Mouse (Mus musculus) layer of hippocampus, adult 8-10 months (tissue): ENCODE results near the gene Nxph3. TPM values are rescaled to one million over a fixed set of nuclear protein-coding genes. Genes with fewer than 3 reads are reported as not detected.

ENCODE experiments used
- DNase-seq, 2 experiments: peaks; one replicate each; pipeline ENCODE4 v3.0.0; 2022; ENCODE audit warnings: low spot score in 2 of 2
- total RNA-seq, 4 experiments: library from RNA; stranded (reverse); gene quantifications; 2 replicates each; pipeline ENCODE4 v1.2.4; 2022

The Nxph3 gene
- 10 to 100 TPM; 22.2 to 26.3 (median 25.1) TPM for total RNA-seq

DNA sequence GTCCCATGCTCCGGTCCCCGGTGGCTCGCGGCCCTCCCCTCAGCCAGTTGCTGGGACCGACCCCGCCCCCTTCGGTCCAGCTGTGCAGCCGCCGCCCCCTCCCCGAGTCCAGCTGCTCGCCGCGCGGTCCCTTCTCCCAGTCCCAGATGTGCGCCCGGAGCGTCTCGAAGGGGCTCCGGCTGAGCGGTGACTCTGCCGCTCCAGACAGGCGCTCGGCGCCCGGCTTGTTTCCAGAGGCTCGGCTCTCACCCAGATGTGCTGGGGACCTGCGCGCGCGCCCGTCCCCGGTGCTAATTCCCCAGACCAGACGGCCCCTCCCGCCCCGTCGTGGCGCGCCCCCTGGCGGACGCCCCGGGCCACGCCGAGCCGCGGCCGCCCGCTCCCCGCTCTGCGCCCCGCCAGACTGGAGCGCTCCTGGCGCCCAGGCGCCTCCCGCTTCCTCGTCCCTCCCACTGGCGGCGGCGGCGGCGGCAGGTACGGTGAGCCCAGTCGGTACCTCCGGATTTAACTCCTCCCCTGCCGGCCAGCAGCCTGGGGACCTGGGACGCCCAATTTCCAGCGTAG is at the start of gene Nxph3:
Gene Nxph3 (minus strand): TSS at position 273 of the 564 bp plus-strand sequence.
- DNase-seq, result peak in 1 of 2 experiments; percentile 40

DNA sequence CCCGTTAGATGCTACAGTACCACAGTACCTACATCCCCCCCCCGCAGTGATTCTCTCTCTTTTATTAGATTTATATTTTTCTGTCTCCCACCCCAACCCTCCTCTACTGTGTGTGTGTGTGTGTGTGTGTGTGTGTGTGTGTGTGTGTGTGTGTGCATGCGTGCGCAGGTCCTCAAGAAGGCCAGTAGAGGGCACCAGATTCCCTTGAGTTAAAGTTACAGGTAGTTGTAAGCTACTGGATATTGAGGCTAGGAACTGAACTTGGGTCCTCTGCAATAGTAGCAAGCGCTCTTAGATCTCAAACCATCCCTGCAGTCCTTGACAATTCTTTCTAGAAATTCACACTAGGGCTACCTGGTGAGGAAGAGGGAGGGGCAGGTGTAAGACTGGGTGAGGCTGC is 49.5 kb upstream of the Nxph3 start:
- no peak for DNase-seq

DNA sequence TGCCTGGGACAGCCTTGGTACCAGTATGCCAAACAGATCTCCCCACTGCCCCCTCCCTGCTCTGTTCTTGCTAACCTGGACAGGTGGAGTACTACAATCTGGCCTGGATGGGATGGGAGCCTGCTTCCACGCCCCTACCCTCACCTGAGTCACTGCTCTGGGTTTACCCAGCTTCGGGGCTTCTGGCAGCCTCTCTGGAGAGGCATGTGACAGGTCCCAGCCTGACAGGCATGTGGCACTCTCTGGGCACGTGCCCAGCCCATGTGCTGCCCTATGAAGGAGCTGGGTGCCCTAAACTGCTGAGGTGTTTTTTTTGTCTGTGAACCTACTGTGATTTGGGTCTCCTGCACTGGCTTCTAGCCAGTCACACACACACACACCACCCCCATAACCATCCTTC is 46.4 kb upstream of the Nxph3 start:
- DNase-seq, result no peak

DNA sequence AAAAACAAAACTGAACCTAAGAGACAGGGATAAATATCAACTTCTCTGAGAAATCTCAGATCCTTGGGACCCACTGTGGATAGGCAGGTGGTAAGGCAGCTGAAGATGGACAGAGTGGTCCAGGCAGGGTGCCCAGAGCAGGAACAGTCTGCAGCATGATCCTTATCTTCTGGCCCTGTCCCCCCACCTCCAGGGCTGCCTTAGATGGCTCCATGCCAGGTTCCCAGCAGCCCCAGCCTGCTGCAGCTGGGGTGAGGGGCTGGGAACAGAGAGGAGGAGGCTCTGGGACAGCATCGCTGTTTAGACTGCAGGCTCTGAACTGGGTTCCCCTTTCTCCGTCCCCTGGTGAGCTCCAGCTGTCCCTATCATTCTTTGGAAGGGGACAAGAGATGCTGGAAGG is 45.4 kb upstream of the Nxph3 start:
- DNase-seq, result no peak

DNA sequence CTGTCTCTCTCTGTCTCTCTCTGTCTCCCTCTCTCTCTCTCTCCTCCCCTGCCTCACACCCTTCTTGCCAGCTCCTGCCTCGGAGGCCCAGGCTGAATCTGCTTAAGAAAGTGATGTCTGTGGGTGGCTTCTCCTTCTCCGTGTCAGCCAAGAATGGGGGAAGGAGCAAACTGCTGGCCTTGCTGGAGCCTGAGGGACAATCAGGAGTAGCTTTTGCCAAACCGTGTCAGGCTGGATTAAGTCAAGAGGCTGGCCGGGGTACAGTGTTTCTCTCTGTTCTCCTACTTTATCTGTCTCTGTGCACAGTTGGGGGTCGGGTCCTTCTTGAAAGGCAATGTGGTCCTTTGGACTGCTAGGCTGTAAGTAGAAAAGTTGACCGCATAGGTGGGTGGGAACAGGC is 43.3 kb upstream of the Nxph3 start:
- no peak for DNase-seq

DNA sequence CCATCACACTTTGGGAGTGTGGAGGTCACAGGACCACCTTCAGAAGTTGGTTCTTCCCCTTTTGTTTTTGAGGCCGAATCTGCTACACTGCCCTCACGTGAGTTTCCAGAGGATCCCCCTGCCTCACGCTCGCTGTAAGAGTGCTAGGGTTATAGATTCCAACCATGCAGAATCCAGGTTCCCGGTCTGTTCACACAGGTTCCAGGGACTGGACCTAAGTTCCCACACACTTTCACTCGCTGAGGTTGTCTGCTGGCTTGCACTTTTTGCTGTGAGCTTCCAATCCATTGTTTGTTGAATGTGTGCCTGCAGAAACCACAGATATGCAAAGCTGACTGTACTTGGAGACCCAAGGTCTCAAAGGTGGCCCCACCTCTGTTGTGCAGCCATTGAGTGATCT is 42.7 kb upstream of the Nxph3 start:
- DNase-seq, result no peak

DNA sequence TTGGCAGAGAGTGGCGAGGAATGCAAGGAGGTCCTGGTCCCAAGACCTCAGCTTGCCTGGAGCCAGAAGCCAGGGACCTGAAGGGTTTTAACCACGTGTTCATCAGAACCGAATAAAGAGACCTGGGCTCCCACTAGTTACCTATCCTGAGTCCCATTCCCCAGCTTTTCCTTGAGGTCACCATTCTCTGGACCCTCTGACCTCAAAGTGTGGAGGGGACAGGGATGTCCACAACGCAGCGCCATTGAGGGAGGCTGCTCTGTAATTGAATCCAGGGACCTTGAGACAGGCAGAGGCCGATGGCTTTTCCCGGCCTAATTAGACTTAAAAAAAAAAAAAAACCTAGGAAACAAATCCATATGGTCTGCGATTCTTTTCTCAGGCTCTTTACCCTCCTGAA is 40.9 kb upstream of the Nxph3 start:
- DNase-seq, result no peak

DNA sequence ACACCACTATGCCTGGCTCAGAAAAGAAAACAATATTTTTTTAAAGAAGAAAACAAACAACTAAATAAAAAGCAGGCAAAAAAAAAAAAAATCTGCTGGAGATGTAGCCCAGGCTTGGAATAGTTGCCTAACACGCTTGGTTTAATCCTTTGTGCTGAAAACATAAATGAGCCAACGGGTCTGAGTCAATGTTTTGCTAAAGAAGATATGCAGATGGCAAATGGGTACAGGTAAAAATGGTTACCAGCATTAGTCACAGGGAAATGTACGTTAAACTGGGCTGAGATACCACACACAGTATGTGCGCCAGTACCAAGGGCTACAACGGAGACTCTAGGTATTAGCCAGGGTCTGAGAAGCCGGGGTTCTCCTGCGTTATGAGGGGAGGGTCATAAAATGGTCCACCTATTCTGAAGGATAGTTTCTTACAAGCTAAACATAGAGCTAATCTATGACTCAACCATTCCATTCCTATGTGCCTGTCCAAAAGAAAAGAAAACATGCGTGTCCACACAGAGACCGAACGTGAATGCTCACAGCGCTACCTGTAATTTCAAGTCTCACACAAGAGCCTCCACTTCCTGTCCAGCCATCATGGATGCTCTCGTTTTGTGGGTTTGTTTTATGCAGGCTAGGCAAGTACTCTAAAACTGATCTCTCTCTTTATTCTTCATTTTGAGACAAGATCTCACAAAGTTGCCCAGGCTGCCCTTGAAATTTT is 36.1 kb upstream of the Nxph3 start:
- DNase-seq, result no peak

DNA sequence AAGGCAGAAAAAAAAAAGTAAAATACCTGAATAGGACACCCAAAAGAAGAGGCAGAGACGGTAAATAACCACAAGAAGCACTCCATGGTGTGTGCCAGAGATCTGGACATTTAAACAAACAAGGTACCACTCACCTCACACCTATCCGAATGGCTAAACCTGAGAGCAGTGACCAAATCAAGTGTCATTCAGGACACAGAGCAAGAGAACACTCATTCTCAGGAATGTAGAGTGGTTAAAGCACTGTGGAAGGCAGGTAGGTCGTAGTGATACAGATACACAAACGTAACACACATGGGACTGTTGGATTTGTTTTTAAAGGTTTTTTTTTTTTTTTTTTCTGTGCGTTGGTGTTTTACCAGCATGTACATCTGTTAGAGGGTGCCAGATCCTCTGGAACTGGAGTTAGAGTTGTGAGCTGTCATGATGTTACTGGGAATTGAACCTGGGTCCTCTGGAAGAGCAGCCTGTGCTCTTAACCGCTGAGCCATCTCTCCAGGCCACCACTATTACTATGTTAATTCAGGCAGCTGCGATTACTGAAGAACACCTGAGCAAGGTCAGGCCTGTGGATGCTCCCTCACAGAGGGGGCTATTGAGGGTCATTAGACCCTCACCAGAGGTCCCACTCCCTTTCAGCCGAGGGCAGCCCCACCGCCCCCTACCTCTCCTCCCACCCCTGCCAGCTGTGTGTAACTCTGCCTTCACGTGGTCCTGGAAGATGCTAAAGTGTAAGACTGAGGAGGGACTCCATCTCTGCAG is 31.8 kb upstream of the Nxph3 start:
- DNase-seq, result no peak

DNA sequence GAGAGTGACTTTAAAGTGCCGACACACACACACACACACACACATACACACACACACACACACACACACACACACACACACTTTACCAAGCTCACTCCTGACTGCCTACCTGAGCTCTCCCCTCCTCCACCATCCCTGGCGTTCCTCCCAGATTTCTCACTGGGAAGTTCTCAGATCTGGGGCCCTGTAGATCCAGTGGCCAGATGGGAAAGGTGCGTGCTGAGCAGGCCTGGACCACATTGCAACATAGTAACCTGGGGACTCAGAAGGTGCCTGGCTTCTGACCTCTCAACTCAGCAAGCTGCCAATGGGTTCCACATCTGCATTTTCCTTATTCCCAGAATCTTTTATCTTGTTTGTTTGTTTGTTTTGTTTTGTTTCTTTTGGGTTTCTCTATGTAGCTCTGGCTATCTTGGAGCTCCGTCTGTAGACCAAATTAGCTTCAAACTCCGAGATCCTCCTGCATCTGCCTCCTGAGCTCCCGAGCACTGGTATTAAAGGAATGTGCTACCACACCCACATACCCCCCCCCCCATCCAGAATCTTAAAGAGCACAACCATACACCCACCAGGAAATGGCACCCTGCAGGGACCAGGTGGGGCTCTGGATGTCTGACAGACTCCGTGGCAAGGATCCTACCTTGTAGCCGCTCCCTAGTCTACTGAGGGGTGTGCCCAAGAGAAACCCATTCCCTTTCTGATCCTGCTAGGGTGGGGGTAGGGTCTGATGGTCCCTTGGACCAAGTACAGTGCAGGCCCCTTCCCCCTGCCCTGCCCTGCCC is 30.4 kb upstream of the Nxph3 start:
- no peak for DNase-seq

DNA sequence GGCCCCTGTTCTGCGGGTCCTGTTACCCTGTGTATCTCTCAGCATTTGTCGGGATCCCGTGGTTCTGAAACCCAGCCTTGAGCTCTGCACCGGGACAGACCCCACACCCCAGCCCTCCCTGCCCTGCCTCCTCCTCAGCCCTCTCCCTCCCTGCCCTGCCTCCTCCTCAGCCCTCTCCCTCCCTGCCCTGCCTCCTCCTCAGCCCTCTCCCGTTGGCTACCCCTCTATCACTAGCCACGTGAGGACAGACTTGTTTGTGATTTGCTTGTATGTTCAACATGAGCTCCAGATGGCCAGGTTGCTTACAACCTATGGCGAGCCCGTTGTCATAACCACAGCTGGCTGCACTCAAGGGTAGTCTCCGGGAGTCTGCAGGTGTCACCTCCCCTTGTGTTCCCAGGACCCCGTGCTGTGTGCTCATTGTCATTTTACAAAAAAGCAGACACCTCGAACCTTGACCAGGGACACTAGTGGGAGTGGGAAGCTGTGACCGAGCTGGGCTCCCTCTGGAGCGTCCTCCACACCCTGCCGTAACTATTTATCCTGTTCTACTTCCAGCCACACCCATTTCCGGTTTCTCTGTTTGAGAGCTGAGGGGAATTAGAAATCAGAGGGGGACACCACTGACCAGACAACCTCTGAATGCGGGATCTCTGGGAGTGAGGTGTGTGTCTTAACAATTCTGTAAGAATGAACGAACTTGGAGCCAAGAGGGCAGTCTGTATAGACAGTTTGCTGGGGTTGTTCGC is 26.4 kb upstream of the Nxph3 start:
- DNase-seq, result no peak

DNA sequence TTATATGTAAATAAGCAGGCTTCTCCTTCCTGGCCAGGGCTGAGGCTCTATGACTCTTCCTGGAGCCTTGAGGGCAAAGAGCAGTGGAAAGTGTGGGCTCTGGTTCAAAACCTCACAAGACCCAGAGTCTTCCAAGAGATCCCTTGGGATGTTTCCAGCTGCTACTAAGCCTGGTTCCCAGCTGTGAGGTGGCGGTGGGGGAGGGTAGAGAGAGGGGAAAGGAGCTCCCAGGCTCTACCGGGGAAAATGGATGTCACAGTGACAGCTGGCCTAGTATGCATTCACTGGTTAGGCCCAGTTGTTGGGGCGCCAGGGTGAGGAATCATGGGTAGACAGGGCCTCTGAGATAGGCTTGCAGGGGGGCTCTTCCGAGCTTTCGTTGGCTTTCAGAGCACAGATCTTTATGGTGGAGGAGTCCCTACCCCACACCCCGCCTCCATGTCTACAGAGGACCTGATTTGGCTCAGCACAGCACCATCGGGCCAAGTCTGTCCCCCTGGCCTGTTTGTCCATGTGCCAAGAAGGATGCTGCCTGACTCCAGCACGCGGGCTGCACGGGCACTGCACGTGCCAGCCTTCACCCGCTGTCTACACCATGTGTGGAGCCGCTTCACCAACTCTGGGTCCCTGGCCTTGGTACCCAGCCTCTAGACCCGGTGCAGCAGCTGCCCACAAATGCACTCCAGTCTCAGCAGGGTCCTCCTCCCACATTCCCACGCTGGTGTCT is 24.2 kb upstream of the Nxph3 start:
- no peak for DNase-seq

DNA sequence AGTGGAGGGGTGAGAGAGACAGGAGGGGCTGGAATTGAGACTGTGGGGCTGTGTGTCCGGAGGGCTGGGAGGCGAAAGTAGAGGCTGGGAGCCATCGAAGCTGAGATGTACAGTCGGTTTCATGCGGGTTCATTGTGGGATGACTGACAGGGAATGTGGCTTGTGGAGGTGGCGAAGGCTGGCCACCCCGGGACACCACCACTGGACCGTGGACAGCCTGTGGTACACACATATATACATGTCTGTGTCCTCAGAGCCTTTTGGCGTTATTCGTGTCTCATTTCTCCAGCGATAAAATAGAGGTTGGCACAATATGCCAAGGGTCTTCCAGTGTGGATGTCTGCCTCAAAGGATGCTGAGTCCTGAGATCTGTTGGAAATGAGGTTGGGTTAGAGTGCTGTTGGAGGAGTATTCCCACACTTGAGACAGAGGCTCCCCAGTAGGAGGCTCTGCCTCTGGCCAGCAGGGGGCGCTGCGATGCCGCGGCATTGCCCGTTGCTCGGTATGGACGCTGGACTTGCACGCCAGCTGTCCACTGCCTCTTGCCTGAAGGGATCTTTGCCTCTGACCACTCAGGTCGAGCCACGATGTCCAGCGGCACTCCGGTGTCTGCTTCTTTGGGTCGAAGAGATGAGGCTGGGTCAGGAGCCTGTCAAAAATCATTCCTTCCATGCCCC is 19.3 kb upstream of the Nxph3 start:
- DNase-seq, result peak in 1 of 2 experiments; percentile 85

DNA sequence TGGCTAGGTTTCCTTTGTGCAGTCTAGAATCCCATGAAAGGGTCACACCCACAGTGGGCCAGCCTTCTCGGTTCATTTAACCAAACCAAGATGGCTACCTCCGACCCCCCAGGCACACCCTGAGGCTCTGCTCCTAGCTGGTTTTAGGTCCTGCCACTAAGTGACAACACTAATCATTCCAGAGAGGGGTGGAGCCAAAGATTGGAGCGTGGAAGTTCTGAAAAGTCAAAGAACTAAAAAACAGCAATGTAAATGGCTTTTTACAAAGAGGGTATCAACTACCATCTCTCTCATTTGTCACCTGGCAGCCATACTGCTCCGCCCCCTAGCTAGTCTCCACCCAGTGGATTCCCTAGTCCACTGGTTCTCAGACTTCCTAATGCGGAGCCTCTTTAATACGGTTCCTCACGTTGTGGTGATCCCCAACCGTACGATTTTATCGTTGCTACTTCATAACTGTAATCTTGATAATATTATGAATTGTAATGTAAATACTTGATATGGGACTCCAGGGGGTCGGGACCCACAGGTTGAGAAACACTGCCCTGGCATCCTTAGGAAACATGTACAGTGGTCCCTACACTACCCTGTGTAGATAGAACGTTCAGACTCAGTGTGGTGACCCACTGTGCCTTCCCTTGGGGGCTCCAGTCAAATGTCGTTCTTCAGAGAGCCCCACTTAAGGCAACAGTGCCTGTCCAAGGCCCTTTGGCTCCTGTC is 18.1 kb upstream of the Nxph3 start:
- DNase-seq, result no peak

DNA sequence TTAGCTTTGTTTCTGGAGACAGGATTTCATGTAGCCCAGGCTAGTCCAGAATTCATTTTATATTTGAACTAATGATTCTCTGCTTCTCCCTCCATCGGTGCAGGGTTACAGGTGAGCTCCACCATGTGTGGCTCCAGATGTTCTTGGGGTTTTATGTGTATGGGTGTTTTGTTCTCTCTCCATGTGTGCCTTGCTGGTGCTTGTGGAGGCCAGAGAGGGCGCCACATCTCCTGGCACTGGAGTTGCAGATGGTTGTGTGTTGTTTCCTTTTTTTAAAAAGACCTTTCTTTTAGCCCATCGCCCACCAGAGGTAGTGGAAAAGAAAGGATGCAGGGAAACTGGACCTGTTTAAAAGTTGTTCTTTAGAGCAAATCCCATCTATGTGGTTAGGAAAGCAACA is 13.9 kb upstream of the Nxph3 start:
- no peak for DNase-seq

DNA sequence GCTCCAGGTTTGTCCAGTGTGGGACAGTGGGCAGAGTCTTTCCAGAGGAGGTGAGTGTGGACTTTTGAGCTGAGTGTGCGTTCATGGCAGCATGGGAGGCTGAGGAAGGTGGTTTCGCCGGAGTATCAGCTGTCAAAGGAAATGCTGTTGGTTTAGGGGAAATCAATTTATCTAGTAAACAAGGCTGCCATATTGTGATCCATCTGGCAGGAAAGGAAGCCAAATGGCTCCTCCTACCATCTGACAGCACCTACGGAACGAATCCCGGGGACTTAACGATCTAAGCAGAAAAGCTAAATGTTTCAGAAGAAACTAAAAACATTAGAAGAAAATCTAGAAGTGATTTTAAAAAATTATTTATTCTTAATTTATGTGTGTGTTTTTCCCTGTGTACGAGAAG is 12.9 kb upstream of the Nxph3 start:
- DNase-seq, result peak in 1 of 2 experiments; percentile 60

DNA sequence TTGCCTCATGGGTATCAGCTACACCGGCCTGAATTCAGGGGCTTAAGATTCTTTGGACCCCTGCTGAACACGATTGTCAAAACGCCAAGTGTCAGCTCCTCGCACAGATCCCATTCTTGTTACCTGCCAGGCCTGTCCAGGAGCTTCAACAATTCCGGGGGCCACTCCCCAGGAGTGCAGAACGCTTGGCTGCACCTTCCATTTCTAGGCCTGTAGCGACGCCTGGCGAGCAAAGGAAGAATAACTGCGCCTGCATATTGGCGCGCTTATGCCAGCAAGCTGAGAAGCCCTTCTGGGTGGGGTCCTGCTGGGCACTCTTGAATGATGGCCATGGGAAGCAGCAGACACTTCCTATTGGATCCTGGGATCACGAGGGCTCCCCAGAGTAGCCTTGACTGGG is 7.2 kb upstream of the Nxph3 start:
- DNase-seq, result peak; percentile 49 to 80

DNA sequence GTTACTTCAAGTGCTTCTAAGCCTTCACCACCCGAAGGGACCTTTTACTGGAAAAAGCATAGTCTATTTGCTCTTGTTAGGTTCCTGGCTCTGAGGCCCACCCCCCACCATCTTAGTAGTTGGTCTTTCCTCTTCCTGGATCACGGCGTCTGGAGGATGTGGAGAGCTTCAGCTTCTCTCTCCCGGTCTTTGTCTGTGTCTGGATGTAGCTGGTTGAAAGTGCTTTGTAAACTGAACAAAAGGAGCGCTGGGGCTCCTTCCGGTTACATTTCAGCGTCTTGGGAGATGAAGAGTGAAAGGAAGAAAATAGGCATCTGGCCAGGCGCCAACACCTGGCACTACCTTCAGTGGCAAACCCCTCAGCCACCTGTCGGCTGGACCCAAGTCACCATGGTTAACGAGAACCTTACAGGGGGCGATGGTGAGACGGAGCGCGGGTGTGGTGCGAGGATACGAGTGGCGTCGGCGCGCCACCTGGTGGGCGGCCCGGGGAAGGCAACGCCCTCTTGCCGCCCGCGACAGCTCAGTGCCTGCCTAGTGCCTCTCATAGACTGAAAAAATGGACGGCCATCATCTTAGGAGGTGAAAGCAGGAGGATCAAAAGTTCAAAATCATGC is 6.2 kb upstream of the Nxph3 start:
- peak; percentile 64 to 90 for DNase-seq

DNA sequence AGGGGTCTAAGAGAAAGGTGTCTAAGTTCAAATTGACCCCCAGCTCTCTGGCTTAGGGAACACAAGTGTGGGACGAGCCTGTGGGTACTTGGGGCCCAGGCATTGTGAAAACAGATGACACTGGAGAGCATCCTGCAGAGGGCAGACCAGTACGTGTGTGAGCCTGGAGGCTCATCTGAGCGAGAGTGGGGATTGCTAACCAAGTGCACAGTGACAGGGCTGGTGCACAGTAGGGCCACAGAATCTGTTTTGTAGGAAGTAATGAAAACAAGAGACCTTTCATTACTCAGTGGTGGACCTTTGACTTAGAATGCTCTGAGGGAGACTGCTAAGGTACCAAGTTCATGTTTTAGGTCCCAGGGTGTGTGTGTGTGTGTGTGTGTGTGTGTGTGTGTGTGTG is 5.6 kb upstream of the Nxph3 start:
- DNase-seq, result no peak
